Mouse (Mus musculus): ENCODE data around the gene Rab5c. TPM values are rescaled to one million over a fixed set of nuclear protein-coding genes. Genes with fewer than 3 reads are reported as not detected.

Gene Rab5c
- total RNA-seq (2022), result 10 to 100 TPM; 47.1 to 62.6 (median 51.0) TPM

- peak; percentile 100 for DNase-seq (ENCODE audit: low spot score)
These were observed at the start of gene Rab5c for GRCm38 (mm10) chr11:100738066-100738604. Rab5c (minus strand) TSS chr11:100738215.

DNA sequence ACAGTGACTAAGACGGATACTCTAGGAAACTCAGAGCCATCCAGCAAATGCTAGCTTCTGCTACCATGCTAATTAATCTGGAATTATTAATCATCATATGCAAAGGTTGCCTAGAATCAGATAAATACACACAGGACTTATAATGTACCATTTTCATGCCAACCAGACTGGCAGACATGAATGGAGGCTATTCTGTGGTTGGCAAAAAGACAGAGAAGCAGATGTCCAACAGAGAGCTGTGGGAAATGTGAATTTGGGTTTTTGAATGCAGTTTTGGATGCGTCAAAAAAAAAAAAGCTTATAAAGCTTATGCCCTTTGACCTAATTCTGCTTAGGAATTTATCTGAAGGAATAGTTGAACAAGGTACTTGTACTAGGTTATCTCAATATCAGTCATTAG, 47.8 kb upstream of the Rab5c start:
- DNase-seq (ENCODE audit: low spot score), result no peak

DNA sequence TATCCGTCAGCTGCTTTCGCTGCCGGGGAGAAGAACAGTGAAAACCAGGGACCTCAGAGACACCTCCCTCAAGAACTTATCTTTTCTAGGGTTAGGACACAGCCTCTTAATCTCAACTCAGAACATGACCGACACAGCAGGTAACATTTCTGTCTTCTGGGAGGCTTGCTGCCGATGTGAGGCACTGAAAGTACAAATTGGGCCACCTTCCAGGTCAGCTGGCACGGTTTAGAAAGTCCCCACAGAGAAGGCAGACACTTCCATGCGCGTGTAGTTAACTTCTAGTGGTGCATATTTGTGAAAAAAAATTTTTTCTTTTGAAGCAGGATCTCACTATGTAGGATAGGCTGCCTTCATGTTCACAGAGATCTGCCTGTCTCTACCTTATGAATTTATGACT, 46.3 kb upstream of the Rab5c start:
- no peak for DNase-seq (ENCODE audit: low spot score)

- no peak for DNase-seq (ENCODE audit: low spot score)
These were observed 44.6 kb upstream of the Rab5c start for GRCm38 (mm10) chr11:100782568-100782967.

- no peak for DNase-seq (ENCODE audit: low spot score)
These were observed 43.9 kb upstream of the Rab5c start for GRCm38 (mm10) chr11:100781763-100782475.

DNA sequence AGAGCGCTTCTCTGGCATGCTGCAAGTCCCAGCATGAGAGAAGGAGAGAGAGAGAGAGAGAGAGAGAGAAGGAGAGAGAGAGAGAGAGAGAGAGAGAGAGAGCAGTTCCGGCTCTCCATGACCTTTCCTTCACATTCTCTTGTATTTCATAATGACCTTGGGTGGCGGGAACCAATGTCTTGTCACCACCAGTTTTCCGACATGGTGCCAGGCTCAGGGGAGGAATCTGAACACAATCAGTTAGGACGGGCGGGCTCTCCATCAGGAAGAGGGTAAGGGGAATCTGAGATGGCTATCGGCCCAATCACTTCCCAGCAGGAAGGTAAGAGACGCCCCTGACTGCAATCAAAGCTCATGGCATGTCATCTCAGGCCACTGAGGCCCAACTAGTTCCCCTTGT, 42.2 kb upstream of the Rab5c start:
- DNase-seq (ENCODE audit: low spot score), result no peak

- no peak for DNase-seq (ENCODE audit: low spot score)
These were observed 40.1 kb upstream of the Rab5c start for GRCm38 (mm10) chr11:100778069-100778468.

DNA sequence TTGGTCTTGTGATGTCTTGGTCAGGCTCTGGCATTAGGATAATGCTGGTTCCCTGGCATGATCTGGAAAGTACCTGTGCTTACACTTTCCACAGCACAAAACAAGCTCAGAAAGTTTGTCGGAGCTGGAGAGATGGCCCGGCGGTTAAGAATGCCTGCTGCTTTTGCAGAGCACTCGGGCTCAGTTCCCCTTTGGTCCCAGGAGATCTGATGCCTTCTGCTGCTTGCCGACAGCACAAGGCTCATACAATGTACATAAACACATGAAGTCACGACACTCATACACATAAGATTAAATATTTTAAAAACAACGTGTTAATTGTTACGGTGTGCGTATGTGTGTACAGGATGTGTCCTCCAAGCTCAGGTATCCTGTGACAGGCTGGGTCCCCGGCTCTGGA, 37.9 kb upstream of the Rab5c start:
- no peak for DNase-seq (ENCODE audit: low spot score)

GRCm38 (mm10) chr11:100774261-100774660, 36.2 kb upstream of the Rab5c start:
- DNase-seq (ENCODE audit: low spot score), result no peak

- peak; percentile 93 for DNase-seq (ENCODE audit: low spot score)
These were observed 32.8 kb upstream of the Rab5c start, which contains the start of gene Ghdc for GRCm38 (mm10) chr11:100770646-100771408. Ghdc (minus strand) TSS chr11:100770957.

- DNase-seq (ENCODE audit: low spot score), result no peak
These were observed 32.0 kb upstream of the Rab5c start for GRCm38 (mm10) chr11:100769980-100770379.

DNA sequence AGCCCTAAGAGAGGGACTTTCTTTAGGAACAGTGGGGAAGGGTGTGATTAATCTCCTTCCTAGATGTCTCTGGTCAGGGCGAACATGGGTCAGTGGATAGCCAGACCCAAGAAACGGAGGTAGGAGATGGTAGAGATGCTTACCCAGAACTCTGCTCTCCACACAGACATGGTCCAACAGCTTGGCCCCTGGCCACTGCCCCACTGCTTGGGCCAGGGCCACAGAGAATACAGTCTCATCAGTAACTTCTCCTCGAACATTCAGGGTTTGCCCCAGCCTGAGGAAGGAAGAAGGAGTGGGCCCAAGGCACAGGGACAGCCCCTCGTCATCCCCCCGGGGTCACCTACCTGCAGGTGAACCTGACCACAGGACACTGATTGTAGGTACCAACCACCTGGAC, 29.9 kb upstream of the Rab5c start:
- DNase-seq (ENCODE audit: low spot score), result no peak

- DNase-seq (ENCODE audit: low spot score), result no peak
These were observed 28.7 kb upstream of the Rab5c start for GRCm38 (mm10) chr11:100766726-100767125.

DNA sequence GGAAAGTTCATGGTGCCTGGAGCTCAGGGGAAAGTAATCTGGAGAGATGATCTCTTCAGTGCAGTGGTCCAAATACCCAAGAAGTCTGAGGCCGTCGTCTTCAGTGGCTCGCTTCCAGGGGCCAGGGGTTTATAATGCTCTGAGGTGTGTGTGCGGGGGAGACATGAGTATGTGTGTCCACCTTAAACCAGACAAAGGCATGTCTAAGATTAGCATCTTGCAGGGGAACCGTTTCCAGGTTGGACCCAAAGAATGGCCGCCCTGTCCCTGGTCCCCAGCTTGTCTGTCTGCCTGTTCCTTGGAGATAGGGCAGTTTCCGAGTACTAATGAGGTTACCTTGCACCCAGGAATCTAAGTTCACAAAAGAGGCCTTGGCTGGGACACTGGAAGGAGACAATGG, 24.8 kb upstream of the Rab5c start, which contains the start of gene Hcrt:
Gene Hcrt (minus strand): TSS at position 101 of the 400 bp plus-strand sequence.
- DNase-seq (ENCODE audit: low spot score), result no peak

DNA sequence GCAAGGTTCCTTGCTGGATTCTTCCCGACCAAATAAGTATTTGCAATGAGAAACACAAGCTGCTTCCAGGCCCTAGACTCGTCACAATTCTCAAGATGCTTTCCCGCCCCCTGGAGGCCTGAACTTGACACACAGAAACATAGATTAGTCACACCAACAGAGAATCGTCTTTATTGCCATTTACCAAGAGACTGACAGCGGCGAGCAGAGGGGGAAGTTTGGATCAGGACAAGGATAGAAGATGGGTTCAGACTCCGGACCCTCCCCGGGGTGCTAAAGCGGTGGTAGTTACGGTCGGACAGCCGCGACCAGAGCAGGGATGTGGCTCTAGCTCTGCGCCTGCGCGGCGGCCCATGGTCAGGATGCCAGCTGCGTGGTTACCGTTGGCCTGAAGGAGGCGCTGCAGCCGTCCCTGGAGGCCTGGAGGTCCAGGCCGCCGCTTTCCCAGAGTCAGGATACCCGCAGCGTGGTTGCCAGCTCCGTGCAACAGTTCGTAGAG, 23.6 kb upstream of the Rab5c start:
- peak; percentile 89 for DNase-seq (ENCODE audit: low spot score)

- no peak for DNase-seq (ENCODE audit: low spot score)
These were observed 21.7 kb upstream of the Rab5c start, which contains the start of gene Kcnh4 for GRCm38 (mm10) chr11:100759611-100760233. Kcnh4 (minus strand) TSS chr11:100759942.

- DNase-seq (ENCODE audit: low spot score), result no peak
These were observed 20.9 kb upstream of the Rab5c start for GRCm38 (mm10) chr11:100758707-100759610.

DNA sequence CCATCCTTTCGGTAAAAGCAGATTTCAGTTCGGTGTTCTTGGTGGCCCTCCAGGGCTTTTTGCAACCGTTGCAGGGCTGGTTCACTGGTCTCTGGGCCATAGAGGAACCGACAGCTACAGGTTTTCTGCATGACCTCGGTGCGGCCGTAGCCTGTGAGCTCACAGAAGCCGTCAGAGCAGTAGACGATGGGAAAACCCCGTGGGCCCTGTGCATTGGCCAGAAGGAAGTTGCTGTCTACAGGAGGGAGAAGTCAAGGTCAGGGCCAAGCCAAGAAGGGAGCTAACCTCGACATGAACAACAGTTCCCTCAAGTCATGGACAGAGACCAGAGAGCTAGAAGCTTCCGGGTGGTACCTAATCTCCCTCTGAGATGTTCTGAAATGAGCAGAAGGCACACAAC, 19.6 kb upstream of the Rab5c start:
- DNase-seq (ENCODE audit: low spot score), result no peak

- DNase-seq (ENCODE audit: low spot score), result no peak
These were observed 18.5 kb upstream of the Rab5c start for GRCm38 (mm10) chr11:100756476-100756875.

GRCm38 (mm10) chr11:100754693-100755057, 16.7 kb upstream of the Rab5c start:
- no peak for DNase-seq (ENCODE audit: low spot score)

Measured in heart, adult 8-10 months (tissue).